23 mouse cellular contexts compared by ENCODE assay signal in the genomic region with DNA sequence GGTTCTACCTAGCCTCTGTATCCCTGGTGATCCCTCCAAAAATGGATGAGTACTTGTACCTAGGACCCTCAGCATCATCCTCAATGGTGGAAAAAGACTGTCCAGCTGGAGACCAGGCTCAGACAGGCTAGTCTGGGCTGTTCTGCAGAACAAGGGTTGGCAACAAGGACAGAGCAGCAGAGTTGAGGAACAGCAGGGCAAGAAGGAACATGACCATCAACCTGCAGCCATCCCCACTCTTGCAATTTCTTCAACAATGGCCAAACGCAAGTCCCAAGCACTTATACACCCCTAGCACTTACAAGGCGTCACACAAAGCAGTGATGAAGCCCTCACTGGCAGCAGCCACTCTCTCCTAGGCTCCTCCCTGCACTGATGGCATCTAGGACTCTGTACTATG.
"Had no signal": no experiment of that assay in that cellular context is flagged by ENCODE, and none has a peak within 500 bp of the region (broad histone marks: within the 10 kb centered on the region; RNA-seq: fewer than 3 reads in every experiment).

No protein-coding gene starts in this region.

- H3K36me3 ChIP-seq: heart, embryonic 10.5 days; heart, embryonic 12.5 days; hindbrain, embryonic 10.5 days; hindbrain, embryonic 12.5 days; intestine, embryonic 15.5 days; kidney, embryonic 15.5 days; limb, embryonic 13.5 days; liver, embryonic 13.5 days; liver, embryonic 15.5 days had no signal

- H3K9me3 ChIP-seq: heart, embryonic 10.5 days; heart, embryonic 12.5 days; hindbrain, embryonic 10.5 days; hindbrain, embryonic 12.5 days; intestine, embryonic 15.5 days; kidney, embryonic 15.5 days; limb, embryonic 13.5 days; limb, embryonic 15.5 days; liver, embryonic 13.5 days; liver, embryonic 15.5 days had no signal

- ATAC-seq: hindbrain, embryonic 16.5 days; intestine, embryonic 15.5 days had no signal

- H3K27me3 ChIP-seq: heart, embryonic 12.5 days; hindbrain, embryonic 12.5 days; intestine, embryonic 15.5 days; kidney, embryonic 15.5 days; limb, embryonic 13.5 days; limb, embryonic 15.5 days; liver, embryonic 13.5 days; liver, embryonic 15.5 days had no signal

- H3K4me2 ChIP-seq: heart, embryonic 12.5 days; hindbrain, embryonic 12.5 days; hindbrain, embryonic 14.5 days; intestine, embryonic 15.5 days; kidney, embryonic 15.5 days; limb, embryonic 13.5 days; limb, embryonic 15.5 days; liver, embryonic 13.5 days; liver, embryonic 15.5 days had no signal

- H3K9ac ChIP-seq: heart, embryonic 12.5 days; hindbrain, embryonic 12.5 days; hindbrain, embryonic 14.5 days; intestine, embryonic 15.5 days; kidney, embryonic 15.5 days; limb, embryonic 13.5 days; limb, embryonic 15.5 days; liver, embryonic 13.5 days; liver, embryonic 15.5 days had no signal

- H3K27ac ChIP-seq: heart, embryonic 10.5 days; hindbrain, embryonic 10.5 days; hindbrain, embryonic 12.5 days; hindbrain, embryonic 14.5 days; intestine, embryonic 15.5 days; kidney, embryonic 15.5 days; kidney, postnatal 0 days; limb, embryonic 13.5 days; limb, embryonic 15.5 days; liver, embryonic 13.5 days; liver, embryonic 15.5 days had no signal

- H3K4me3 ChIP-seq: heart, embryonic 10.5 days; heart, embryonic 12.5 days; hindbrain, embryonic 10.5 days; hindbrain, embryonic 12.5 days; intestine, embryonic 15.5 days; kidney, embryonic 15.5 days; limb, embryonic 13.5 days; limb, embryonic 15.5 days; liver, embryonic 13.5 days; liver, embryonic 15.5 days had no signal

- DNase-seq: gastrocnemius, postnatal 14 days; heart, postnatal 10 days; heart, postnatal 4 days; kidney, adult 11 months; kidney, adult 2 months; kidney, adult 9 months; kidney, postnatal 14 days; kidney, postnatal 36 days; layer of hippocampus, adult 9-11 months; left cerebral cortex, postnatal 4 days; liver, embryonic 13.5 days had no signal
